Mouse (Mus musculus) naive thymus-derived CD4-positive, alpha-beta T cell, adult 2 months (primary cell): ENCODE results near the gene Tia1.

ENCODE experiments used
- DNase-seq: peaks from one replicate; pipeline ENCODE4 v3.0.0-alpha.2; 2011; ENCODE audit warnings: low read depth

The Tia1 gene

GRCm38 (mm10) chr6:86481871-86482270, 77.9 kb downstream of the Tia1 start:
- no peak for DNase-seq
